Mouse (Mus musculus): ENCODE results near the gene Tob2. TPM values are rescaled to one million over a fixed set of nuclear protein-coding genes. Genes with fewer than 3 reads are reported as not detected.

Tob2 gene
- total RNA-seq, 2 experiments from 2014 or later: 74.9 to 130 TPM

DNA sequence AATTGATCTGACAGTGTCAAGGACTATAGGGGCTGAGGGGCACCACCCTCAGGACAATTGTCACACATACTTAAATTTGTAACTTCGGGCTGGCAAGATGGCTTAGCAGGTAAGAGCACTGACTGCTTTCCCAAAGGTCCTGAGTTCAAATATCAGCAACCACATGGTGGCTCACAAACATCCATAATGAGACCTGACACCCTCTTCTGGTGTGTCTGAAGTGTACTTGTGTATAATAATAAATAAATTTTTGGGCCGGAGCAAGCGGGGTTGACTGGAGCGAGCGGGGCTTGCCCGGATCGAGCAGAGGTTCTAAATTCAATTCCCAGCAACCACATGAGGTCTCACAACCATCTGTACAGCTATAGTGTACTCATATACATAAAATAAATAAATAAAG lies 18.3 kb downstream of the Tob2 start:
- no peak for DNase-seq
- intact Hi-C loops (cut with DNase I): no loop called here

DNA sequence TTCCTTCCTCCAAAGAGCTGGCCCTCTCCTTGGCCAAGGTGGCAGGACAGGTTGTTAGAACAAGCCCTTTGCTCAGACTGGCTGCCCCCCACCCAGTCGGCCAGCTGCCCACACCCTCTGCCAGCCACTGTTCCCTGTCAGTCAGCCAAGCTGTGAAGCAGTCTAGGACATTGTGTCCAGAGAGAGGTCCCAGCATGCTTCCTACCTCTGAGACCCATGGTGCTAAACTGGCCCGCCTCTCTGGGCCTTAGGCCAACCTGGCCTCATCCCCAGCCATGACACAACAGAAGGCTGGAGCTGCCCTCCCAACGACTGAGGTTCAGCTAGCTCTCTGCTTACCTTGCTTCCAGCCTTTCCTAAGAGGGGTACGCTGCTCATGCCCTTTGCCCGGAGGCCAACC lies 19.0 kb downstream of the Tob2 start:
- DNase-seq: peak; percentile 89
- intact Hi-C loops (cut with DNase I): no loop called here

DNA sequence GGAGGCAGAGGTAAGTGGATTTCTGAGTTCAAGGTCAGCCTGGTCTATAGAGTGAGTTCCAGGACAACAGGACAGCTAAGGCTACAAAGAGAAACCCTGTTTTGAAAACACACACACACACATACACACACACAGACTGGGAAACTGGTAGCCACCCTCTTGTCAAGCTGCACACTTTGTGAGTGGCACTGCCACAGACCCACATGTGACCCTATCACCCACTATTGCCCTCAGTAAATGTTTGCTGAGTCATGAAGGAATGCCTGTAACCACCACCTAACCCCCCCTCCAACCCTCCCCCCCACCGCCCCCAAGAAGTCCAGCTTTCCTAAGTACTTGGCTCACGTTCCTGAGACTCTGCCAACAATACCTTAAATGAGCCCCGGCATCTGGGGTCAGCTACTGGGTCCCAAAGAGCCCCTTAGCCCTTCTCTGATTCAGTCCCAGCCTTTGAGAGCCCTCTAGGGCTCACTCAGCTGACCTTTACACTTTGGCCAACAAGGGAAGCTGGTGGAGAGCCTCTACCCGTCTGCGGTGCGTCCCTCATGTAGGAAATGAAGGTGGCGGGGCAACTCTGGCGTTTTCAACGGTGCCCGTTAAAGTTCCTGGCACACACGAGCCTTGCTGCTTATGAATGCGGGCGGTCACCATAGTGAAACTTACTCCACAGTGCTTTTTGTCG lies 19.9 kb downstream of the Tob2 start:
- DNase-seq: no peak
- intact Hi-C loops (cut with DNase I): no loop called here

DNA sequence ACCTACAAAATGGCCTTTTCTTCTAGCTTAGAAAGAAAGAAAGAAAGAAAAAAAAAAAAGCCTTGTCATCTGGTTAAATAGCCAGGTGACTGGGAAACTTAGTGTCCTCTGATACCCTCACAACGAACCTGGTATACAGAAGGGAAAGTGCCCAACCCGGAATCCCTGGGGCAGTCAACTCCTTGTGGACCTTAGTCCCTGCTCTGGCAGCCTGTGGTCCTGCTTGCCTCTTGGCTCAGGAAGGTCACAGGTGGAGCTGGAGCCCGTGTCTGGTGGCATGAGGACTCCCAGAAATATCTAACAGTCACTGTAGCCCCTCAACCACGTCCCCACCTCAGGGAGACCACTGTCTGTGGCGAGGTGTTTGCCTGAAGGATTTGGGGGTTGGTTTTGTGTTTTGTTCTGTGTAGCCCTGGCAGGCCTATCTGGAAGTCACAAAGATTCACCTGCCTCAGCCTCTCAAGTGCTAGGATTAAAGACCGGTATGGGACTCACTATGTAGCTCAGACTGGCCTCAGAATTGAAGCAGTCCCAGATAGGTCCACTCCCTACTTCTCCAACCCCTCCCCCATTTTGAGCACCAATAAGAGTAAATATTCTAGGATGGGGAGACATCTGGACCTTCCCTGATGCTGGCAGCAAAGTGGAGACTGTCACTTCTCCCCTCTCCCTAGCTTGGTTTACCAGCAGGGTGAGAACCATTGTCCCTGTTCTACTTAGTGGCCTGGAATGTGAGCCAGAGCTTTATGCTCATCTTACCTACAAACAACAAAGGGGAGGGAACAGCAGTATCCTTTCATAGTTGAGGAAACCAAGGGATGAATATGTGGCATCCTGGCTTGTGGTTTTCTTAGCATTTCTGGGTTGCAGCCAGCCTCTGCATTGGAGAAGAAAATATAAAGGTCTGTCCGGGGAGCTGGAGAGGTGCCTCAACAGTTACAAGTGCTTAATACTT lies 21.4 kb downstream of the Tob2 start:
- intact Hi-C loops (cut with DNase I): no loop called here
- DNase-seq: no peak

DNA sequence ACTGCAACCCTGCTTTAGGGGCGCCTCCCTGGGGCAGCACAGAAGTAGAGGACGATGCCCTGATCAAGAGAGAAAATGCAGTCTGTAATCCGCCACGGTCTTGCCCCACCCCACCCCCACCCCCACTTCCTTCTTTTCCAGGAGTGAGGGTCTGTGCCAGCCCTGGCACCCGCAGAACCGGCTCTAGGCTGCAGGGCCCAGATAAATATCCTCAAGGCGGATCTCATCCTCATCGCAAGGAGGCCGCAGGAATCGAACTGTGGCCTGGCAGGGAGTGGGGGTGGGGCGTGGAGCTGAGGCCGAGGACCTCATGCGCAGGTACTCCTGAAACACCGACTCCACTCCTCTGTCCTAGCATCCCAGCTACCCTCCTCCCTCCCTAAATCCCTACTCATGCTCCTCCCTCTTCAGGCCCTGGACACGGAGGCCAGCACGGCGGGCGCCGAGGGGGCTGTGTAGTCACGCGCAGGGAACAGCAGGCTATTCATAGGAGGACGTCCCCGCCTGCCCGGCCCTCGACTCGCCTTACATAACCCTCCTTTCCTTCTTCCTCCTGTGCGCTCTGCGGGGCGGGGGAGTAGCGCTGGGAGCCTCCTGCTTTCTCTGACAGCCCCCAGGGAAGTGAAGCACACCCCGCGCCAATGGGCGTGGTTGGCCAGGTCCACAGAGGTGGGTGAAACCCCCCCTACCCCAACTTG lies 22.3 kb downstream of the Tob2 start:
- peak; percentile 85 to 89 for DNase-seq
- intact Hi-C loops (cut with DNase I): no loop called here

DNA sequence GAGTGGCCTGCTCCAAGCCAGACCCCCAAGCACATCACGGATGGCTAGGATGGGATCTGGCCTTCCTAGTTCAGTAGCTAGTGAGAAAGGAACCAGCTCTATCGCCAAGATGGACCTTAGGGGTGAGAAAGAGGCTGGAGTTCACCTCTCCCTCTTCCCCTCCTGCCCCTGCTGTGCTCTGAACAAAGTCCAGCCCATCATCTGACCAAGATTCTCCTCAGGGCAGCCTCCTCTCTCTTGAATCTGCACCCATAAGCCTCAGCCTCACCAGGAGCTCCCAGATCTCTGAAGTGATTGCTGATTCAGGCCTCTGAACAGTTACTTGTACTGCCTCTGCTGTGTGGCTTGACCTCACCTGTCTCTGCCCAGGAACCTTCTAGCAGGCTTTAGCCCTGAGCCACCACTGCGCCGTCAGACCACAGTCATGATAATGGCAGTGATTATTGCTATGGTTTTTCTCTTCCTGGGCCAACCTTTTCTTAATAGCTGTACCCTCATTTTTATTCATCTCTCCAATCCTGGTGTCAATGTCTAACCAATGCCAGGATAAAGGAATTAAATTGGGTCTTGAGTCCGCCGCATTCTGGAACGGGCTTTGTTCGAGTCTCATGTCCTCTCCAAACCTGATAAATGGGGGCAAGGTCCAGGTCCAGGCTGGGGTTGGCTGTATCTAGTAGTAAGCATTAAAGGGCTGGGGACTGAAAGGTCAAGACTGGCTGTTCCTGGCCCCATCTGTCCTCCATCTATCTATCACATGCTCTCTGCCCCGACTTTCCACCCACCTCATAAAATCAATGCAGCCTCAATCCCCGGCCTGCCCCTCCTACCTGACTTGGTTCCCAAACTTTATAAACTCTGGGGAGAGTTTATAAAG lies 23.4 kb downstream of the Tob2 start:
- intact Hi-C loops (cut with DNase I): no loop called here
- peak in 1 of 2 experiments; percentile 50 for DNase-seq

DNA sequence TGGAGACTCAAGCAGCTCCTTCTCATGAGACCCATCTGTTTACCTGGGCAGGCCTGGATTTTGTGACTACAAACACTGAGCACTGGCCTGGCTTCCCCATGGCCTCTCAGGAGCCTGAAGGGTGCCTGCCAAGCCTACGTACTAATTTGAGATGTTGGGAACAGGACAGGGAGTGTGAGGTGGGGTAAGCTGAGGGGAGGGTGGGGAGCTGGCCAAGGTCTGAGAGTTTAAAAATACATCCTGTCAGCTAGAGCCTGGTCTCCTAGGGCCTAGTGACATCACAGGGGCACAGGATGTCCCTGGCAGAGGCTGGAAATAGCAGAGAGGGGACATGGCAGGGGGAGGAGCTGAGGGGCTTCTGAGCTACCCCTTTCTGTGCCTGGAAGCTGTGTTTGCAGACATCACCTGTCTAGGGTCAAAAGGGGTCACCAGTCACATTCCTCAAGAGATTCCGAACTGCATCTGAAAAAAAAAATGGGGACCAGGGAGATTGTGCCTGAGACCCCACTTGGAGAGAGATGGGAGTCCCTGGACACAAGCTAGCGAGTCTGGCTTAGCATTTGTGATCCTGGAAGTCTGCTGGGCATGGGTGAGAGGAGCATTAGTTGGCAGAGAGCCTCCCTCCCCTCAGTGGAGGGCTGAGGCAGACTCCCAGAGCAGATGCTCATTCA lies 24.3 kb downstream of the Tob2 start:
- intact Hi-C loops (cut with DNase I): loop anchor here (1.0 kb wide), 1 partner anchor 24 kb away; the partner anchor contains the start of gene Tob2
- DNase-seq: peak in 1 of 2 experiments; percentile 71

DNA sequence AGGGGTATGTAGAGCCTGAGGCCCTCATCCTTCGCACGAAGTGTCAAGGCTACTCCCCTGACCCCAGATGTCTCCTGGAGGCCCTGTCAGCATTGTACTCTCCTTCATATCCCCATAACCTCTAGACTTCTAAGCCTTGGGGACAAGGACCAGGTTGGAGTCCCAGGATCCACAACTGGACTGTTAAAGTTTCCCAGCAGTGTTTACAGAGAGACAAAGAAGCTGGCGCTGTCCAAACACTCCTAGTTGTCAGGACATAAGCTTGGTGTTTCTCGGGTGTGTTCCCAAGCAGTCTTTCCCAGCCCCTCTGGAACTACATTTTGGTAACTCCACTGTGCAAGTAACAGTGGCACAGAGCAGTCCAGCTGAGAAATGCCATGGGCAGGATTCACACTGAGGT lies 25.1 kb downstream of the Tob2 start:
- no peak for DNase-seq

DNA sequence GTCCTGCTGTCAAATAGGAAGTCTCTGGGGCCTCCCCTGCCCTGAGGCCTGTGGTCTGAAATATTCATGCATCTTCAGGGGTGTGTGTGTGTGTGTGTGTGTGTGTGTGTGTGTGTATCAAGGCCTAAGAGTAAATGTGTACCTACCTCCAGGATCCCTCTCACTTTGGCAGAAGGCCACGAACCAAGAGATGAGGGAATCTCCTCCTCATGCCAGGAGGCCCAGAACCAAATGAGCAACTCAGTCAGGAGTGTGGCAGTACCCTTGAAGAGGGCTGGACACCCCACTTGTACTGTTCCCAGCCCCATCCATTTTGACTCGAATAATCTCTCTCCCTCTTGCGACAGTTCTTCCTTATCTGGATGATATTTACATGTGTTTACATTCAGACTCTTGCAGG lies 26.4 kb downstream of the Tob2 start:
- DNase-seq: no peak

More for the DNA sequence above, 25.1 kb downstream of the Tob2 start:
- intact Hi-C loops (cut with DNase I): no loop called here

DNA sequence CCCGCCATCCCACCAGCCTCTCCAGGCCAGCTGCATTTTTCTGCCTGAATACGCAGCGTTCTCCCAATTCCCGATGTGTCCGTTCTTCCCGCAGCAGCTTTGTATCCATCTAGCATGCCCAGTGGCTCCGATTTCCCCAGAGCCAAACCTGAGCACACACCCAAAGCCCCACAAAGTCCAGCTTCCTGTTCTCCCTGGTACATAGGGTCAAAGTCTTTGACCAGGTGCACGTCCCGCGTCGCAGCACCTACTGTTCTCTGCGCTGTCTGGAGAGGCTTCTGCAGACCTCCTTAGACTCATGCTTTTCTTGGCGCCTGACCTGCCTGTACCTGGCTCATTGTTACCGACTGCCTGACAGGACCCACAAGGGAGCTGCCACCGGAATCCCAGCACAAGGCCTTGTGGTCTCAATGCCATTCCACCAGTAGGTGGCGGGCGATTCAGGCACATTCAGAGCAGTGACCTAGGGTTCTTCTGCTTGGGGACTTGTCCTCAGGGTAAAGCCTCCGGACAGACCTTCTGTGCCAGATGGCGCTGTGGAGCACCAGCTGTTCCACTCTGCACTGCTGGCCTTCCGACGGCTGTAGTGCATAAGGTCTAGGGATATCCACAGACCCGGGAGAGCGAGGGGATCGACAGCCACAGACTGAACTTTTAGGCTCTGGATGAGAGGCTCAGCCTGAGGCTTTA lies 27.3 kb downstream of the Tob2 start:
- DNase-seq: peak; percentile 89 to 92
- intact Hi-C loops (cut with DNase I): loop anchor here (1.0 to 2.0 kb wide), 3 partner anchors 16 to 86 kb away; no protein-coding TSS in a partner anchor

More for the DNA sequence above, 26.4 kb downstream of the Tob2 start:
- intact Hi-C loops (cut with DNase I): no loop called here

DNA sequence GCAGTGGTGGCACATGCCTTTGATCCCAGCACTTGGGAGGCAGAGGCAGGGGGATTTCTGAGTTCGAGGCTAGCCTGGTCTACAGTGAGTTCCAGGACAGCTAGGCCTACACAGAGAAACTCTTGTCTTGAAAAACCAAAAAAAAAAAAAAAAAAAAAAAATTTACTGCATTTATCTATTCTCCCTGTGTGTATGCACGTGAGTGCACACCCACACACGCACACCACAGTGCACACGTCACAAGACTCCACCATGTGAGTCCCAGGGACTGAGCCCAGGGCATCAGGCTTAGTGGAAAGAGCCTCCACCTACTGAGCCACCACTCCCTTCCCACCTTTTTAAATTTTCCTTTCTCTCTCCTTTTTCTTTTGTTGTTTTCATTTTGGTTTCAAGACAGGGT lies 28.1 kb downstream of the Tob2 start:
- no peak for DNase-seq
- intact Hi-C loops (cut with DNase I): loop anchor here (2.0 kb wide), 1 partner anchor 16 kb away; no protein-coding TSS in a partner anchor

DNA sequence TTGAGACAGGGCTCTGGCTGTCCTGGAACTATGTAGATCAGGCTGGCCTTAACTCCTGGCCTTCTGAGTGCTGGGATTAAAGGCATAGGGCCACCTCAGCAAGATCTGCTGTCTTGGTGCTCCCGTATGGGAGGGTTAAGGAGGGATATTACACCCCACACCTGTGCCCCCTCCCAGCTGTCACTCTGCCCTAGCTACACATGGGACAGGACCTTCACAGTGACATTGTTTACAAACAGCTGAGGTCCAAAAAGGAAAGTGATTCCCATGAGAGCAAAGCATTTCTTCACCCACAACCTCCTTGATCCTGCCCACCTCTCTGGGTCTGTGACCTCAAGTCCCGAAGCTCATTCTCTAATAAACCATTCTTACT lies 29.4 kb downstream of the Tob2 start:
- DNase-seq: no peak
- intact Hi-C loops (cut with DNase I): loop anchor here (1.0 kb wide), 1 partner anchor 160 kb away; no protein-coding TSS in a partner anchor

DNA sequence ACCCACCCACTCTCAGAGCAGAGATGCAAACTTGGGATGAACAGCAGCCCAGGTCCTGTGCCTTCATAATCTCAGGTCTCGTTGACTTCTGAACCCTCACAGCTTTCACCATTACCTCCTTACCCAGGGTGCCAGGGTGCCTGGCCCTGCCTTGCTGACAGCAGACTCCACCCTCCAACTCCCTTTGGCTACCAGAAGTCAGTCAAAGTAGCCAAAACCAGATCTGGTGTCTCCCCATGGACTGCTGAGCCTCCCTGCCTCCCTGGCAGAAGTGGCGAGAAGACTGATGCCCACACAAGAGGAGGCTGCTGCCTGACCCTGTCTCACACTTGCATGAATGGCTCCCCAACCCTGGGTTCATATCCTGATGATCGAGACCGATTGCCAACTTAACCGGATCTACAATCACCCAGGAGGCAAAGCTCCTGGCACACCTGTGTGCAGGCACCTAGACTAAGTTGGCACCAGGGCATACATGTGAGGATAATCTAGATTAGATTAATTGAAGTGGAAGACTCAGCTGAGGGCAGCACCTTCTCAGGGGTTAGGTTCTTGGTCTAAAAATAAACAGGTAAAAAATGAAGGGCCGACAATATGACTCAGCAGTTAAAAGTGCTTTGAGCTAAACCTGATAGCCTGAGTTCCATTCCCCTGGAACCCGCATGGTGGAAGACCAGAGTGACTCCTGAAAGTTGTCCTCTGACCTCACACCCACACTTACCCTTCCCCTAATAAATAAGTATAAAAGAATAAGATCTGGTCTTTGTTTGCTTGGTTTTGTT lies 30.0 kb downstream of the Tob2 start:
- intact Hi-C loops (cut with DNase I): loop anchor here (1.0 kb wide), 1 partner anchor 161 kb away; no protein-coding TSS in a partner anchor
- no peak for DNase-seq

DNA sequence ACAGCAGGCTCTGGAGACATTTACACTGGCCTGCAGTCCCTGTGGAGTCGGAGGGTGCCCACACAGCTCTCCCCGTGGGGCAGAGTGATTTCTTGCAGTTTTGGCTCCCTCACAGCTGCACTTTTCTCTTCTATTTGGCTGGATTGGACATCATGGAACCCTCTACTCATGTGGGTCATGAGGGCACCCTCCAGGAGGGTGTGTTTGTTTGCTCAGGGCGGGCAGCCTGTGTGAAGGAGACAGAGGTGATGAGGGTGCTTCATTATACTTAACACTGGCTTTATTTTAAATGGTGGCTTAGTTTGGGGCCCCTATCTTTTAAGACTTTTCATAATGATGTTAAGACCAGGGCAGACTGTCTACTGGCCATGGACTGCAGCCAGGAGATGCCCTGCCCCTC lies 33.8 kb downstream of the Tob2 start:
- no peak for DNase-seq
- intact Hi-C loops (cut with DNase I): no loop called here

DNA sequence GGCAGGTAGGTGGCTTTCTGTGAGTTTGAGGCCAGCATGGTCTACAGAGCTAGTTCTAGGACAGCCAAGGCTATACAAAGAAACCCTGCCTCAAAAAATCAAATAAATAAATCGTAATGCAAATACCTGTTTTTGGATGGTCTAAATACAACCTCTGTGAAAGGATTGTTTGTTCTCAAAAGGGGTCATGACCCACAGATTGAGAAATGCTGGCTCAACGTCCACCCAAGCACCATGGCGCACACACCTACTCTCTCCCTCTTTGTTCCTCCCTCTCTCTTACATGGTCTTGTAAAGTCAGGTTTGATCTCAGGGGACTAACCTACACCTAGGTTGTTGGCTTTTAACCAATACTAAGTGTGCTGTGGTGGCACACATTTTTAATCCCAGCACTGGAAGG lies 36.0 kb downstream of the Tob2 start:
- intact Hi-C loops (cut with DNase I): no loop called here
- DNase-seq: no peak

DNA sequence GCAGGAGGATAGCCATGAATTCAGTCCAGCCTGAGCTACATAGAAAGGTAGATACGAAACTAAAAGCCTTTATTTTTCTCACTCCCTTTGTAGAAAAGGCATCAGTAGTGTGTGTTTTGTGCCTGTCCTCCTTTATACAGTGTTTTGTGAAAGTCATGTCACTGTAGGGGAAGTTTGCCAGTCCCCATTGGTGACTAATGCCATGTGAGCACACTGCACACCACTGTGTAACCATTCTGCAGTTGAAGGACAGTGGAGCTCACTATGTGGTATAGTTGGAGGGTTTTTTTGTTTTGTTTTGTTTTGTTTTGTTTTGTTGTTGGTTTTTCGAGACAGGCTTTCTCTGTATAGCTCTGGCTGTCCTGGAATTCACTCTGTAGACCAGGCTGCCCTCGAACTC lies 40.2 kb downstream of the Tob2 start:
- intact Hi-C loops (cut with DNase I): no loop called here
- DNase-seq: no peak

DNA sequence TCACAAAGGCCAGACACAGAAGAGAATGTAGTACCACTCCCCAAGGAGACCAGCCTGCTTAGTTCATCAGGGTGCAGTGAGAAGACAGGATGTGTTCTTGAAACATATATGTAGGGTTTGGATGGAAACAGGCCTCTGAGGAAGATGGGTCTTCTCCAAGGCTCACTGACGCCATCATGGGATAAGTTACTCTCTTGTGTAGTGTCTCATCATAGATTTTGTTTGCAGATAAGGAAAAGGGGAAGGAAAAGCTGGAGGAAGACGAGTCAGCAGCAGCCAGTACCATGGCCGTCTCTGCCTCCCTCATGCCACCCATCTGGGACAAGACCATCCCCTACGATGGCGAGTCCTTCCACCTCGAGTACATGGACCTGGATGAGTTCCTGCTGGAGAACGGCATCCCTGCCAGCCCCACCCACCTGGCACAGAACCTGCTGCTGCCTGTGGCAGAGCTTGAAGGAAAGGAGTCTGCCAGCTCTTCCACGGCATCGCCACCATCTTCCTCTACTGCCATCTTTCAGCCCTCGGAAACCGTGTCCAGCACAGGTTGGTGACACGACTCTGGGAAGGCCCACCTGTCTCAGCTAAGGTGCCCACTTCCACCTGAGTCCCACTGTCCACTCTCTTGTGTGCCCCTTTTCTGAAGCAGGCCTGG lies 43.8 kb downstream of the Tob2 start:
- intact Hi-C loops (cut with DNase I): loop anchor here (2.0 kb wide), 1 partner anchor 16 kb away; no protein-coding TSS in a partner anchor

More for the DNA sequence above, 43.8 kb downstream of the Tob2 start:
- DNase-seq: no peak
